Mouse (Mus musculus) layer of hippocampus, postnatal 25 days (tissue): ENCODE results near the gene Gm3625. TPM values are rescaled to one million over a fixed set of nuclear protein-coding genes. Genes with fewer than 3 reads are reported as not detected.
A peak's percentile ranks its signal among the peaks of the same experiment; 100 is the strongest.

ENCODE experiments used
- DNase-seq, 2 experiments: peaks; one replicate each; pipeline ENCODE4 v3.0.0; 2022; ENCODE audit warnings: mixed read lengths in 2 of 2, low spot score in 1 of 2; ENCODE audit errors: extremely low spot score in 1 of 2
- total RNA-seq, 2 experiments: library from RNA; stranded (reverse); gene quantifications; 2 replicates each; pipeline ENCODE4 v1.2.3; 2021

Gm3625 gene
- total RNA-seq, result not detected

DNA sequence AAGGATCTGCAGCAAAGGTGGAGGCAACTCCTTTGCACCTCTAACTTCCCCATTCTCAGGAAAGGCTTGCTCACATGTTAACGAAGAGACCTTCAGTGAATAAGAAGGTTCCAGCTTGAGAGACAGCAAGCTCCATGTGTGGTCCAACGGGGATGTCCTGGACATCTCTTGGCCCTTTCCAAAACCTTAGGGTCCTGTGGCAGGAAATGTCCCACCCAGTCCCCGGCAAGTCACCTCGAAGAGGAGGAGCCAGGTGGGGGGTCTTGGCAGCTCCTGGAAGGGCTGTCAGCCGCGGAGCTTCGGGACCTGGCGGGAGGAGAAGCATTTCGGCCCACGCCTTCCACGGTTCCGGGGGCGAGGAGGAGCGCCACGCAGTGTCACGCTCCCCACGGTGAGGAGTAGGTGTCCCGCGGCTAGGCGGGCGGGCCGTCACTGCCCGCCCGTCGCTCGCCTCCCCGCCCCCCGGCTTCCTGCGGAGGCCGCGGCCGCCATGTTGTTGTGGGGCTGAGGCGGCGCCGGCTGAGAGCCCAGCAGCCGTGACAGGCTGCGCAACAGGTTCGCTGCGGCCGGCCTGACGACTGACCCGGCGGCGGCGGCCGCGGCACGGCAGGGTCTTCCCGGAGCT is at the start of gene Gm3625, which contains the start of gene Itsn2:
Gene Gm3625, minus strand, starts transcription at position 387 of the 625 bp plus-strand sequence.
Gene Itsn2, plus strand, starts transcription at position 98 of the 625 bp plus-strand sequence.
- DNase-seq, result peak; percentile 60

DNA sequence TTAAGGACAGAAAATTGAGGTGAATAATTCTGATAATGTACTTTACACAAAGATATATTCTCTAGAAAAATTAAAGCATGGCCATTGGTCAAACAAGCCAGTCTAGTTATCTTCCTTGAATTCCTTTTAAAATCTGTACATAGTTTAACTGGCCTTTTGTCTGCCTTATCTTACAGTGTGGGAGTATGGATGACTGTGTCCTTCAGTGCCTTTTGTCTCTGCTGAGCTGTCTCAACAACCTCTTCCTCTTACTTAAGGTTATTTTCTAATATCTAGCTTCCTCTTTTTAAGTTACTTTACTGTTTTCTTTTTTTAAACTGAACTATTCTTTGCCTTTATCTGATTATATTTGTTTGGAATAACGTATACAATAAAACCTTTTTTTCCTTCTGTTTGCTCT is 48.0 kb upstream of the Gm3625 start:
- no peak for DNase-seq

DNA sequence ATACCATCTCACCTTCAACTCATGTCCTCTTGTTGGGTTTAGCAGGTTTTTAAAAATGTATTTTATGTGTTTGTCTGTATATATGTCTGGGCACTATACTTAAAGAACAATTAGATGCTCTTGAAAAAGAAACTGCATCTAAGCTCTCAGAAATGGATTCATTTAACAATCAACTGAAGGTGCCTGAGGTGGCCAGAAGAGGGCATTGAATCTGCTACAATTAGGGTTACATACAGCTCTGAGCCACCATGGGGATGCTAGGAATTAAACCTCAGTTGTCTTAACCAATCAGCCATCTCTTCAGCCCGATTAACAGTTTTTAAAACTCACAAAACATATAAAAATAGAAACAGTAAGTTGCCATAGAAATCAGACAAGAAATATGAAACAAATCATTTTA is 45.7 kb upstream of the Gm3625 start:
- no peak for DNase-seq

DNA sequence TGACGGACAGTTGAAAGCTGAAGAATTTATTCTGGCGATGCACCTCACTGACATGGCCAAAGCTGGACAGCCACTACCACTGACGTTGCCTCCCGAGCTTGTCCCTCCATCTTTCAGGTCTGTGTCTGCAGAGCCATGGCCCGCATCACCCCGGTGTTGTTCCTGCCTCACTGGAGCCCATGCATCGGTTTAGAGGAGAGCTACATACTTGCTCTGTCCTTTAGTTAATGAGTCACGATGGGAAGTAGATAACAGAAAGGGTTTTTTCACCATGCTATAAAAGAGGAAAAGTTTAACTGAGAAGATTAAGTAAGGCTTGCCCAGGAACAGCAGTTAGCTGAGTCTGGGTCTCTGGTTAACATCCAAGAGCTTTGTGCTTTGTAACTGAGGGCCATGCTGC is 40.2 kb upstream of the Gm3625 start:
- DNase-seq, result no peak

- no peak for DNase-seq
Measured at GRCm38 (mm10) chr12:4624201-4624600, 31.5 kb upstream of the Gm3625 start.

- no peak for DNase-seq
Measured at GRCm38 (mm10) chr12:4614722-4615121, 22.0 kb upstream of the Gm3625 start.

DNA sequence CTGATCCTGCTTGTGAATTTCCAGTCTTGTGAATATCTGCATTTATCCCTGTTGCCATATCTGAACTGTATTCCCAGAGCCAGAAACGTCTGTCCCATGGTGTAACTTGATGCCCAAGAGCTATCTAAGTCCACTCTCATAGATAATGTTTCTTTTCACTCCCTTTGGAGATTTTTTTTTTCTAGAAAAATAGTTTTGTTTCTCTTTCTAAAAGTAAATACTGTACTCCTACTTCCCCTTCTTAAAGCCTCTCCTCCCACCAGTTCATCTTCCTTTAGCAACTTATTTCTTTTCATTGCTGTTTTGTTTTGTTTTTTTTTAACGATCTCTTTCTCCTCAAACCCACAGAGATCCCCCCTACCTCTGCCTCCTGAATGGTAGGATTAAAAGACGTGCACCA is 13.9 kb upstream of the Gm3625 start:
- no peak for DNase-seq

DNA sequence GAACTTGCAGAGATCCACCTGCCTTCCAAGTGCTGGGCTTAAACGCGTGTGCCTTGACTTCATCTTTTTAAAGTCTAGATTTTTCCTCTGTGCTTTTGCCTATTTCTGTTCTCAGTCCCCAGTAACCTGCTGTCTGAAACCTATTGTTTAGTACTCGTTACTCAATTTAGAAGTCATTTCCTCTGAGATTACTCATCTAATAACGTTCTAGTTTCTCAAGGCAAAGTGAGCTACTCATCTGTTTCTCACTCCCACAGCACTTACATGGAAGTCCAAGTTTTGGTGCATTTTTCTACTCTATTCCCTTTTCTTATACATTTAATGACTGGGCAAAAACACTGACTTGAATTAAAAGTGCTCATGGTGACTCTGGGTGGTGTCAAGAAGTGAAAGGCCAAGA is 7.0 kb upstream of the Gm3625 start:
- DNase-seq, result no peak

- no peak for DNase-seq
Measured at GRCm38 (mm10) chr12:4598666-4599428, 6.1 kb upstream of the Gm3625 start.

GRCm38 (mm10) chr12:4595055-4595454 is 2.3 kb upstream of the Gm3625 start:
- DNase-seq, result no peak

DNA sequence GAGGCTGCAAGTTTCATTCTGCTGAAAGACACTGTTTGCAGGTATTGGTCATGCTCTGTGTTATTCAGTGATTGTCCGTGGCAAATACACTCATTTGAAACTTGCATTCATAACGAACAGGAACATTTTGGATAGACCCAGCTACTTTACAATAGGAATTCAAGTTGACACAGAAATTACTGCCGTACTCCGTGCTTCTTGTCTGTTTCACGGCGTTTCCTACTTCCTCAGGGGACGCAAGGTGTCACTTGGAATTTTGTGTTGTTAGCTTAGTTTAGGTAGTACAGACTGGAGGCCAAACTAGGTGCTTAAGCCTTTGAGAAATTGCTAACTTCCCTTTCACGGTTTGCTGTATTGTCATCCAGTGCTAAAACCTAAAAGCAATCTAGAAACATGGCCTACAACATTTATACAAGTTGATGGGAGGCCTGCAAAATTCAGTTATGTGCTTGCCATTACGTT is 1.2 kb upstream of the Gm3625 start:
- DNase-seq, result no peak

GRCm38 (mm10) chr12:4593166-4593929 is 621 bp upstream of the Gm3625 start:
- peak; percentile 21 to 38 for DNase-seq

DNA sequence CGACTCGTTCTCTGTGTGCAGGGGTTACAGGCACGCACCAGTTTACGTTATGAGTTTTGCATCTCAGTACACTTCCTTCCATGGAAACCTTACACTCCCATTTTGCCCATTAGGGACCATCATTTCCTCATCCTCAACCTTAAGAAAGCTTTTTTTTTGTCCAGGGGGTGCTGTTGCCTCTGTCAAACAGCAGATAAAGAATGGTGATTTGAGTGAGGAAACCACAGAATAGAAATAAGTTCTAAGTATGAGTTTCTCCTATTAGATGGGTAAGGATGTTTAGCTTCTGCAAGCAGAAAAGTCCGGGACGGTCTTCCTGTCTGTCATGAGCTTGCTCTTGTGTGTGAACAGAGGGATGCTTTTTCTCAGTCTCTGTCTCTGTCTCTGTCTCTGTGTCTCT is 702 bp downstream of the Gm3625 start:
- DNase-seq, result no peak

DNA sequence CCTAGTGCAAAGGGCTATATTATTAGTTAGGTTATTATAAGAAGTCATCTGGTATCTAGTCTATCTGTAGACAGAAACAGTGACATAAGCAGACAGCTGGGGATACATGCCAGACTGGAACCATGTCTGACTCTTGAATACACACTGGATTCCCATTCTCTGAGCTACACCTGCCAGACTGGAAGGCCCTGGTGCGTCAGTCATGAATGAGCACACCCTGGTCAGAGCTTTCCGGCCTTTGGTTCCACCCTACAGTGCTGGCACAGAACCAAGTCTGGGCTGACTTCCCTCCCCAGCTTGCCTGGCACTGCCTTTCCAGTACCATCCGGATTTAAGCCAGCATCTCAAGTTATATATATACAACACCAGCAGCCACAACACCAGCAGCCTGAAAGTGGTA is 4.1 kb downstream of the Gm3625 start:
- no peak for DNase-seq

DNA sequence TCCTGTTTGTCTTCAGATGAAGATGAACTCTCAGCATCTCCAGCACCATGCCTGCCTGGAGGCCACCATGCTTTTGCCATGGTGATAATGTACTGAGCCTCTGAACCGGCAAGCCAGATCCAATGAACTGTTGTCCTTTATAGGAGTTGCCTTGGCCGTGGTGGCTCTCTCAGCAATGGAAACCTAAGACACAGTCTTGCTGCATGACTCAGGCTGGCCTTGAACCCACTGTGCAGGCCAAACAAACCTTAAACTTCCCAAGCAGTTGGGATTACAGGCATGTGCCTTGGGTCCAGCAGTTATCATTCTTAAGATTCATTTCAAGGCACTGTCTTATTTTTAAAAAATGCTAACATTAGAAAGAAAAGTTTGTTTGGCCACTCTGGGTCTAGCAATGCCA is 4.9 kb downstream of the Gm3625 start:
- DNase-seq, result no peak

DNA sequence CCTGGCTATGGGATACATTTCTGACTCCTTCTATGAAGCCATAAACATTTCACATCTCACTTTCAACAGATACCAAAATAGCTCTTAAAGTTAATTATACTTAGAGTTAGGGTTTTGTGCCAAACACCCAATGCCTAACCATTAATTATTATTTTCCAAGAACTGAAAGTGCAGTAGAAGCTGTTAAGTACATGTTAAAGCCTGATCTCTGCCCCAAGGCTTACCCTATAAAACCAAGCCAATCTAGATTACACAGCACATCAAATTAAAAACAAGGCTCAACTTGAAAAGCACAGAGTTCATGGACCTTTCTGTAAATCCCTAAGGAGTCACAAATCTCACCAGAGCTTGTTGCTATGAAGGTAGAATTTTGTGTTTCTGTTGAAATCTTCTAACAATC is 10.4 kb downstream of the Gm3625 start:
- no peak for DNase-seq

DNA sequence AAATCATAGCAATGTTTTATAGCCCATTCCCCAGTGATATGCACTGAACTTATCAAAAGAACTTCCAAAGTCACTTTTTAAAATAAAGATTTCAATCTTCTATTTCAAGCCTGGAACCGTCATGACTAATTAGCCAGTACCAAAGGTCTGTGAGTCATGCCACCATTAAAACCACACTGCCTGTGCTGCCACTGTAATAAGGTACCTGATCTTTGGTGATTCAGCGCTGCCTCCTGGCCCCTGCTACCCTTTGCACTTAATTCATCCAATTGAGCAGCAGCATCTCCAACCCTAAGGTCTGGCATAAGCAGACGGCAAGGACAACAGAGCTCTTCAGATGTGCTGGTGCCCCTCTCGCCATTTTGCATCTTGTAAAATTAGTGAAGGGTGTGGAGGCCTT is 18.7 kb downstream of the Gm3625 start:
- no peak for DNase-seq

GRCm38 (mm10) chr12:4571864-4572263 is 20.9 kb downstream of the Gm3625 start:
- no peak for DNase-seq

GRCm38 (mm10) chr12:4558475-4559279 is 34.0 kb downstream of the Gm3625 start:
- no peak for DNase-seq

DNA sequence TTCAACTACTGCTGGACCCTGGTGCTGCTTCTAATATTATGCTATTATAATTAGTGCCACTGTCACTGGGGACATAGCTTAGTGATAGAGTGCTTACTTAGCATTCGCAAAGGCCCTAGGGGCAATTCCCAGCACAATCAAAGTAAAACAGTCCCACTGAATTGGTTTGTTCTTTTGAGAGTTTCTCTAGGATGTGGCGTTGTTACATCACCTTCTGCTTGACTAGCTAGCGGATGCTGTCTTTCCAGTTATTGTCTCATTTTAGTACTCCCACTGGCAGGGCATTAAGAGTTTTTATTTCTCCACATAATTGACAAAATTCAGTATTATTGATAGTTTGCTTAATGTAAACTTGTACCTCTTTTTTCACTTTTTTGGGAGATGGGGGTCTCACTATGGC is 34.7 kb downstream of the Gm3625 start:
- no peak for DNase-seq
